Mouse (Mus musculus) inflammation-experienced regulatory T-cells, adult 6 months (primary cell): Measurements from ENCODE around the gene March5. TPM values are rescaled to one million over a fixed set of nuclear protein-coding genes. Genes with fewer than 3 reads are reported as not detected.

Experiments used
- ATAC-seq: one replicate; pipeline ENCODE4 v1.8.0; 2017
- polyA plus RNA-seq, 3 experiments: library from polyadenylated mRNA; unstranded; fragments of 100-300 nt; shearing (Covaris generic); gene quantifications; one replicate each; pipeline ENCODE4 v1.2.1; 2017

Gene March5
- polyA plus RNA-seq, 3 experiments from 2014 or later = 8.4 to 14.5 (median 11.3) TPM

- ATAC-seq = peak; percentile 60
Measured at GRCm38 (mm10) chr19:37265333-37266103, 58.2 kb downstream of the March5 start.

- ATAC-seq = no peak
Measured at GRCm38 (mm10) chr19:37269106-37269505, 61.8 kb downstream of the March5 start.

Other genes starting within 250 kb of the March5 start
- not detected for gene Cpeb3, start 1.1 kb downstream of the March5 start, polyA plus RNA-seq
- gene Ide, start 130.3 kb downstream of the March5 start, polyA plus RNA-seq = 10 to 100 TPM; 57.4 to 92.1 (median 62.0) TPM
- 10 to 100 TPM in 1 of 3 experiments, 1 to 10 TPM in 2; 2.5 to 67.9 (median 6.3) TPM for gene Kif11, start 168.9 kb downstream of the March5 start, polyA plus RNA-seq
- 1 to 10 TPM in 1 of 3 experiments, under 1 TPM in 1, not detected in 1; 0.31 to 1.8 TPM for gene Hhex, start 227.3 kb downstream of the March5 start, polyA plus RNA-seq